Comparison of ENCODE assay signal across 10 mouse cellular contexts in the genomic region with DNA sequence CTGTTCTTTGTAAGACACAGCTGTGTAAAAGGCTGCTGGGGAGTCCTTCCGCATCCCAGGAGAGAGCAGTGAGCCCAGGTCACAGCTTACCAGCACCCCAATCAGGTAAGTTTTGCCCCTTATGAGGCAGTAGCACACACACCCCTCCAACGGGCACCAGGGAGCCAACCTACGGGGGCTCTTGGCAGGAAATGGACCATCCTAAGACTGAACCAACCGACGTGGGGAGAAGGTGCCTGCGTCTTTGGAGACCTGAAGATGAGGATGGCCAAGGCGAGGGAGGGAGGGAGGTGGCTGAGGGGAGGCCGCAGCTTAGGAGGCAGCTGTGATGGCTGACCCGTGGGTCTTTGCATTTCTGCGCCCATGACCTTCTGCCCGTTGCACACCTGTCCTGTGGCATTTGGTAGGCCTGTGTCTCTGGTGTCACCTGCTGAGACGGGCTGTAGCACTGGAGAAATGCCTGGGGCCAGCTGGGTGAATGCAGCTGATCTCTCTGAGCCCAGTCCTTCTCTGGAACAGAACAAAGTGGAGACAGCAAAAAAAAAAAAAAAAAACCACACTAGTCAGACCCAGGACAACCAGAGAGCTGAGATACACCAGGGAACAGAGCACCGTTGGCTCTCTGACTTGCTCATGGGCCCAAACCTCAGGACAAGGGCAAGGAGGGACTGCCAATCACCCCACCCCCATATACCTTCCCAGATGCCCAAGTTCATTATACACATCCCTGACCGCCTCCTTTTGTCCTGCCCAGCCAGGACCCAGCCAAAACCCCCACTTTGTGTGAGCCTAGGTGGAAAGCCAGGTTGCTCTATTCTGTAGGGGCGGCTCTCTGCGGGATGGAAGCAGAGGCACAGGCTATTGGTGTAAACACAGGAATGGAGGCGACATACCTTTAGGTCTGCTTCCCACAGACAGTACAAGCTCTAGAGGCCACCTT. TPM values are rescaled to one million over a fixed set of nuclear protein-coding genes. Genes with fewer than 3 reads are reported as not detected.
DNase-seq lines count a peak whose midpoint lies in the region; TF ChIP-seq lines count a peak whose summit lies in the region.
"Had no signal": no experiment of that assay in that cellular context is flagged by ENCODE, and none has a peak within 500 bp of the region (broad histone marks: within the 10 kb centered on the region; RNA-seq: fewer than 3 reads in every experiment).

No protein-coding gene starts in this region.

- no peaks in the 10 kb centered on the region for H3K27me3 ChIP-seq in cerebellum, adult 2 months (ENCODE audit: control insufficient read depth, insufficient read depth, low read length)
- H3K27me3 ChIP-seq: limb, embryonic 15.5 days had no signal

- TF ChIP-seq CTCF in cerebellum, adult 2 months (IDR thresholded peaks at IDR 0.05; ENCODE audit: borderline replicate concordance, insufficient read depth, low read depth, low read length): no peak

- DNase-seq in heart, adult 11 months: peak; percentile 96
- DNase-seq in heart, postnatal 36 days: no peak
- DNase-seq in layer of hippocampus, adult 9-11 months: peak; percentile 12
- no peak for DNase-seq in layer of hippocampus, adult 9-10 months (ENCODE audit: low spot score)
- DNase-seq in cerebellum, adult 2 months: peak; percentile 31 to 33
- DNase-seq in cerebellum, adult 9-10 months: peak; percentile 41
- DNase-seq in liver: no peak

- 52% methylated on average over 17 of the region's 17 CpGs for WGBS in cerebellum, adult 2 months

- intact Hi-C loops in heart, postnatal 36 days (cut with DNase I): loop anchor here (1.0 to 10.0 kb wide), 3 partner anchors 112 to 414 kb away; a partner anchor contains a TSS

- H3K27ac ChIP-seq in cerebellum, adult 2 months (ENCODE audit: insufficient read depth, low read length): no peak overlapping the region

- H3K4me3 ChIP-seq in cerebellum, adult 2 months (replicated peaks; ENCODE audit: insufficient read depth, low read depth, low read length): no peak overlapping the region
- H3K4me3 ChIP-seq: embryonic facial prominence, embryonic 15.5 days; limb, embryonic 15.5 days had no signal

- TF ChIP-seq POLR2A in cerebellum, adult 2 months (IDR thresholded peaks at IDR 0.05; ENCODE audit: borderline replicate concordance, insufficient read depth, low read length): no peak

- peaks cover 15% of the 10 kb centered on the region for H3K4me1 ChIP-seq in cerebellum, adult 2 months (ENCODE audit: control insufficient read depth, insufficient read depth, low read length)

RNA-seq across cellular contexts. Expression of a gene that starts 23.9 kb away (rescaled TPM):
- 10 to 100 TPM; 39.3 to 53.4 TPM for total RNA-seq in heart, postnatal 36 days (2021)
- 1.1 and 1.5 TPM in 2 replicates for polyA plus RNA-seq in cerebellum, adult 2 months (2012; rRNA removed)
- total RNA-seq: megakaryocyte progenitor cell, adult 5-6 weeks had no signal

Comparison
In these comparisons a context has a peak if more than half of its experiments do, and no peak if none do; other contexts are left out.
1. DNase-seq: peak in heart, adult 11 months (single experiment), layer of hippocampus, adult 9-11 months (single experiment), cerebellum, adult 2 months (2 of 2) and cerebellum, adult 9-10 months (single experiment); none in heart, postnatal 36 days (0 of 2), layer of hippocampus, adult 9-10 months (single experiment) and liver (single experiment).